Comparison of ENCODE assay signal across 10 mouse cellular contexts in genomic region chr2:113216105-113216745, GRCm38 (mm10). TPM values are rescaled to one million over a fixed set of nuclear protein-coding genes. Genes with fewer than 3 reads are reported as not detected.
DNase-seq lines count a peak whose midpoint lies in the region; ATAC-seq and TF ChIP-seq lines count a peak whose summit lies in the region.
"Had no signal": no experiment of that assay in that cellular context is flagged by ENCODE, and none has a peak within 500 bp of the region (broad histone marks: within the 10 kb centered on the region; RNA-seq: fewer than 3 reads in every experiment).

No protein-coding gene starts in this region.

- 4% methylated on average over 23 of the region's 23 CpGs for WGBS in heart, embryonic 10.5 days
- 3% methylated on average over 23 of the region's 23 CpGs for WGBS in forebrain, embryonic 10.5 days
- 5% methylated on average over 23 of the region's 23 CpGs for WGBS in limb, embryonic 12.5 days
- WGBS in small intestine, adult 2 months: 7% methylated on average over 23 of the region's 23 CpGs

- H3K36me3 ChIP-seq in heart, embryonic 10.5 days: no peaks in the 10 kb centered on the region
- H3K36me3 ChIP-seq in ES-Bruce4 (ENCODE audit: control insufficient read depth, insufficient read depth, low read length, poor library complexity, severe bottlenecking): no peaks in the 10 kb centered on the region
- H3K36me3 ChIP-seq in forebrain, embryonic 10.5 days (replicated peaks): no peaks in the 10 kb centered on the region
- no peaks in the 10 kb centered on the region for H3K36me3 ChIP-seq in limb, embryonic 12.5 days
- no peaks in the 10 kb centered on the region for H3K36me3 ChIP-seq in small intestine, adult 2 months (ENCODE audit: control insufficient read depth, insufficient read depth, low read length)

- H3K4me1 ChIP-seq in heart, embryonic 10.5 days: peaks cover 10% of the 10 kb centered on the region; the same call in 1 of the 2 replicates
- no peaks in the 10 kb centered on the region for H3K4me1 ChIP-seq in ES-Bruce4 (ENCODE audit: control insufficient read depth, insufficient read depth, low read length)
- peaks cover 11% of the 10 kb centered on the region for H3K4me1 ChIP-seq in forebrain, embryonic 10.5 days
- no peaks in the 10 kb centered on the region for H3K4me1 ChIP-seq in limb, embryonic 12.5 days (replicated peaks)
- H3K4me1 ChIP-seq in small intestine, adult 2 months (ENCODE audit: control insufficient read depth, insufficient read depth, insufficient read length, low read length): no peaks in the 10 kb centered on the region
- H3K4me1 ChIP-seq: megakaryocyte, embryonic 14.5 days had no signal

- peak overlapping the region; percentile 90 for H3K4me2 ChIP-seq in limb, embryonic 12.5 days

- H3K9ac ChIP-seq in ES-Bruce4 (ENCODE audit: low read depth, poor library complexity, severe bottlenecking): peak overlapping the region; percentile 38; the same call in 1 of the 2 replicates
- 0 out of 2 replicates have a peak overlapping the region, but pooled peaks have one; percentile 50 for H3K9ac ChIP-seq in limb, embryonic 12.5 days (replicated peaks)

- TF ChIP-seq POLR2A in ES-Bruce4 (IDR thresholded peaks at IDR 0.05; ENCODE audit: insufficient read depth, low read length): no peak
- TF ChIP-seq POLR2A in small intestine, adult 2 months (IDR thresholded peaks at IDR 0.05; ENCODE audit: low read depth, low read length): no peak

- H3K4me3 ChIP-seq in heart, embryonic 10.5 days: peak overlapping the region; percentile 70
- H3K4me3 ChIP-seq in ES-Bruce4 (ENCODE audit: low read depth, low read length): peak overlapping the region; percentile 68
- H3K4me3 ChIP-seq in forebrain, embryonic 10.5 days: peak overlapping the region; percentile 68
- peak overlapping the region; percentile 55 for H3K4me3 ChIP-seq in limb, embryonic 12.5 days (replicated peaks)
- peak overlapping the region; percentile 39 for H3K4me3 ChIP-seq in small intestine, adult 2 months (ENCODE audit: low read depth, low read length)
- H3K4me3 ChIP-seq: megakaryocyte, embryonic 14.5 days had no signal

- H3K27ac ChIP-seq in heart, embryonic 10.5 days: peak overlapping the region; percentile 82
- H3K27ac ChIP-seq in ES-Bruce4 (ENCODE audit: insufficient read depth, low read length): no peak overlapping the region
- H3K27ac ChIP-seq in forebrain, embryonic 10.5 days: peak overlapping the region; percentile 80
- H3K27ac ChIP-seq in limb, embryonic 12.5 days: no peak overlapping the region
- H3K27ac ChIP-seq in small intestine, adult 2 months (ENCODE audit: insufficient read depth, low read depth, low read length): no peak overlapping the region

- no peak for TF ChIP-seq CTCF in ES-Bruce4 (IDR thresholded peaks at IDR 0.05; ENCODE audit: low read depth, low read length)
- no peak for TF ChIP-seq CTCF in small intestine, adult 2 months (IDR thresholded peaks at IDR 0.05; ENCODE audit: extremely low read depth, insufficient read length, insufficient replicate concordance, low read depth, low read length)

- ATAC-seq in limb, embryonic 12.5 days (ENCODE audit: insufficient number of reproducible peaks, insufficient read depth, low FRiP score, low TSS enrichment, low read depth): no peak
- ATAC-seq in erythroid progenitor cell, adult 5-6 weeks (replicated peaks; ENCODE audit: low FRiP score, poor library complexity, severe bottlenecking): no peak

- no peaks in the 10 kb centered on the region for H3K9me3 ChIP-seq in heart, embryonic 10.5 days
- H3K9me3 ChIP-seq in ES-Bruce4 (replicated peaks; ENCODE audit: control insufficient read depth, insufficient read depth, low read length, poor library complexity, severe bottlenecking): no peaks in the 10 kb centered on the region
- no peaks in the 10 kb centered on the region for H3K9me3 ChIP-seq in forebrain, embryonic 10.5 days
- no peaks in the 10 kb centered on the region for H3K9me3 ChIP-seq in limb, embryonic 12.5 days

- peak; percentile 76 for DNase-seq in heart, embryonic 10.5 days (ENCODE audit: low spot score)
- DNase-seq in heart, postnatal 4 days: no peak
- DNase-seq in forebrain, embryonic 10.5 days (ENCODE audit: extremely low spot score, low spot score): peak; percentile 41
- no peak for DNase-seq in thymus, postnatal 10 days (ENCODE audit: low spot score in 2 of 2)

- H3K27me3 ChIP-seq in heart, embryonic 10.5 days (ENCODE audit: insufficient read depth, poor library complexity, severe bottlenecking): peaks cover 64% of the 10 kb centered on the region
- H3K27me3 ChIP-seq in ES-Bruce4 (ENCODE audit: control insufficient read depth, insufficient read depth, low read length, poor library complexity, severe bottlenecking): peaks cover 6% of the 10 kb centered on the region
- H3K27me3 ChIP-seq in forebrain, embryonic 10.5 days (ENCODE audit: poor library complexity, severe bottlenecking): peaks cover 58% of the 10 kb centered on the region
- H3K27me3 ChIP-seq in limb, embryonic 12.5 days: peaks cover 62% of the 10 kb centered on the region
- no peaks in the 10 kb centered on the region for H3K27me3 ChIP-seq in small intestine, adult 2 months (ENCODE audit: control insufficient read depth, insufficient read depth, low read length)

- no peak for TF ChIP-seq EP300 in ES-Bruce4 (IDR thresholded peaks at IDR 0.05; ENCODE audit: insufficient read depth, low read depth, low read length)

RNA-seq across cellular contexts. Expression of gene Ryr3, which starts 0.7 kb away (rescaled TPM):
- 1.8 and 3.7 TPM in 2 replicates for polyA plus RNA-seq in heart, embryonic 10.5 days (2016; fragmentation: Nextera tagmentation; extraction: Ambion mirVana)
- total RNA-seq in heart, postnatal 4 days (2021): 1 to 10 TPM; 5.3 to 6.9 TPM
- 0.06 and 0.93 TPM in 2 replicates for polyA plus RNA-seq in ES-Bruce4 (2011; ENCODE audit: insufficient read depth, insufficient read length, low read depth, missing spikeins)
- 0.22 and 0.47 TPM in 2 replicates for polyA plus RNA-seq in forebrain, embryonic 10.5 days (2016; fragmentation: Nextera tagmentation; extraction: Ambion mirVana)
- 0.10 and 0.41 TPM in 2 replicates for polyA plus RNA-seq in limb, embryonic 12.5 days (2016; fragmentation: Nextera tagmentation; extraction: Ambion mirVana)
- 0.23 and 0.33 TPM in 2 replicates for polyA plus RNA-seq in small intestine, adult 2 months (2012; rRNA removed)
- not detected in 2 replicates for total RNA-seq in erythroid progenitor cell, adult 5-6 weeks (2015; ENCODE audit: low replicate concordance)
- not detected in 2 replicates for total RNA-seq in erythroid progenitor cell, adult 5-6 weeks (2017; ENCODE audit: low replicate concordance)
- total RNA-seq: common myeloid progenitor, adult 5-6 weeks had no signal

Comparison
In these comparisons a context has a peak if more than half of its experiments do, and no peak if none do; other contexts are left out.
1. DNase-seq: peak in heart, embryonic 10.5 days (single experiment) and forebrain, embryonic 10.5 days (single experiment); none in heart, postnatal 4 days (single experiment) and thymus, postnatal 10 days (0 of 2).
2. H3K27ac ChIP-seq: peak in heart, embryonic 10.5 days (single experiment) and forebrain, embryonic 10.5 days (single experiment); none in ES-Bruce4 (single experiment), limb, embryonic 12.5 days (single experiment) and small intestine, adult 2 months (single experiment).
3. Peak in every context shown above with its lines, with median percentiles within 50 percentile points of each other: H3K4me3 ChIP-seq.